Mouse (Mus musculus) lung, embryonic 14.5 days (tissue): ENCODE data around the gene Agbl5. TPM values are rescaled to one million over a fixed set of nuclear protein-coding genes. Genes with fewer than 3 reads are reported as not detected.

Source experiments
- ATAC-seq: fragments of 200-750 bp; cut with Nextera tagmentation; 2 replicates; pipeline ENCODE4 v1.8.0; 2017; ENCODE audit warnings: mild to moderate bottlenecking, moderate TSS enrichment, moderate library complexity; ENCODE audit not compliant: insufficient read depth
- DNase-seq: peaks from one replicate; pipeline ENCODE4 v3.0.0-alpha.2; 2015
- H3K27ac ChIP-seq: fragments of 300-500 bp; sonication (generic); 2 replicates; pipeline ENCODE4 v1.5.1; 2014; ENCODE audit warnings: low read depth, mild to moderate bottlenecking, moderate library complexity
- H3K27me3 ChIP-seq: fragments of 300-500 bp; sonication (generic); 2 replicates; pipeline ENCODE4 v1.6.1; 2014; ENCODE audit warnings: low read length, control low read depth; ENCODE audit not compliant: insufficient read depth
- H3K36me3 ChIP-seq: fragments of 300-500 bp; sonication (generic); 2 replicates; pipeline ENCODE4 v1.6.1; 2014; ENCODE audit warnings: control low read depth; ENCODE audit not compliant: insufficient read depth
- H3K4me1 ChIP-seq: fragments of 300-500 bp; sonication (generic); 2 replicates; pipeline ENCODE4 v1.6.1; 2014; ENCODE audit warnings: antibody characterized with exemption, control low read depth; ENCODE audit not compliant: insufficient read depth
- H3K4me2 ChIP-seq: fragments of 300-500 bp; sonication (generic); 2 replicates; pipeline ENCODE4 v1.6.1; 2014; ENCODE audit warnings: mild to moderate bottlenecking
- H3K4me3 ChIP-seq: fragments of 300-500 bp; sonication (generic); 2 replicates; pipeline ENCODE4 v1.5.1; 2014; ENCODE audit warnings: low read depth, low read length
- H3K9ac ChIP-seq: fragments of 300-500 bp; sonication (generic); 2 replicates; pipeline ENCODE4 v1.6.1; 2014
- H3K9me3 ChIP-seq: fragments of 300-500 bp; sonication (generic); 2 replicates; pipeline ENCODE4 v1.6.1; 2016; ENCODE audit warnings: low read depth, low read length, control low read depth
- CTCF ChIP-seq: IDR thresholded peaks from 2 replicates; pipeline ENCODE4 v1.5.1; 2016; ENCODE audit warnings: antibody characterized with exemption, low read depth
- WGBS: fragments of 180-500 bp; shearing (Covaris S2); extraction: QIAGEN DNeasy Blood & Tissue Kit; methylation state at CpG from one replicate; pipeline ENCODE4 v1.1.7; 2014; 5-methylcytosine and 5-hydroxymethylcytosine counted together
- polyA plus RNA-seq: library from polyadenylated mRNA; unstranded; fragments of >200 nt; fragmentation: Nextera tagmentation; extraction: Ambion mirVana; gene quantifications from 2 replicates; pipeline ENCODE4 v1.2.1, GENCODE M21; 2014

Gene Agbl5
- polyA plus RNA-seq: 25.2 and 26.0 TPM in 2 replicates

- Histone ChIP-seq H3K4me3 (peak within 1 kb of the TSS; percentile 74), H3K4me2 (peak within 1 kb of the TSS; percentile 75), H3K36me3 (peaks cover 31% of the 10 kb centered on the region), H3K9me3 (no peaks in the 10 kb centered on the region), H3K27ac (peak within 1 kb of the TSS; percentile 98), H3K4me1 (peaks cover 9% of the 10 kb centered on the region; the same call in 1 of the 2 replicates), H3K27me3 (no peaks in the 10 kb centered on the region), H3K9ac (peak within 1 kb of the TSS; percentile 81)
- DNase-seq (peak; percentile 98), ATAC-seq (peak; percentile 95)
- WGBS: under 1% methylated on average over 42 of the region's 42 CpGs
- TF ChIP-seq CTCF: no peak
Measured at GRCm38 (mm10) chr5:30888337-30889087, at the start of gene Agbl5. Agbl5 (plus strand) TSS chr5:30888694.

DNA sequence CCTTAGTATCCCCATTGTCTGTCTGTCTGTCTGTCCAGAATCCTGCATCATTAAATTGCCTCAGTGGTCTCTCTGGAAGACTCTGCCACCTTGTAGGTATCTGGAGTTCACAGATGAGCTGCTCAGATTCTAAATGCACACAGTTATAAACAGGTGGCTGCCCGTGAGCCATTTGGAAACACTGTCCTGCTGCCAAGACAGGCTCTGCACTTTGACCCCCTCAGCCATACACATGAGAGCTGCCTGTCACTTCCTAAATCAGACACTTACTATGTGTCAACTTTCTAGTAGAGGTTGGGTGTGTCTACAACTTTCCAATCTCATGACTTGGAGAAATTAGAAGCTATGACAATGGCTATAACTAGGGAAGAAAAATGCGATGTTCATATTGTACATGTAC lies 48.8 kb upstream of the Agbl5 start:
- no peaks in the 10 kb centered on the region for H3K36me3 ChIP-seq
- TF ChIP-seq CTCF: no peak
- H3K27me3 ChIP-seq: no peaks in the 10 kb centered on the region
- no peaks in the 10 kb centered on the region for H3K4me1 ChIP-seq
- ATAC-seq: no peak
- H3K4me3 ChIP-seq: no peak overlapping the region
- 72% methylated on average over 2 of the region's 2 CpGs for WGBS
- H3K4me2 ChIP-seq: no peak overlapping the region
- H3K9me3 ChIP-seq: no peaks in the 10 kb centered on the region
- H3K9ac ChIP-seq: no peak overlapping the region
- no peak for DNase-seq
- H3K27ac ChIP-seq: no peak overlapping the region

GRCm38 (mm10) chr5:30841896-30842295 lies 46.6 kb upstream of the Agbl5 start:
- TF ChIP-seq CTCF: no peak
- DNase-seq: peak; percentile 32
- no peaks in the 10 kb centered on the region for H3K36me3 ChIP-seq
- no peak overlapping the region for H3K4me2 ChIP-seq
- no peaks in the 10 kb centered on the region for H3K9me3 ChIP-seq
- H3K27me3 ChIP-seq: no peaks in the 10 kb centered on the region
- no peak for ATAC-seq
- no peak overlapping the region for H3K9ac ChIP-seq
- H3K27ac ChIP-seq: no peak overlapping the region
- H3K4me1 ChIP-seq: no peaks in the 10 kb centered on the region
- no peak overlapping the region for H3K4me3 ChIP-seq
- 46% methylated on average over 3 of the region's 3 CpGs for WGBS

DNA sequence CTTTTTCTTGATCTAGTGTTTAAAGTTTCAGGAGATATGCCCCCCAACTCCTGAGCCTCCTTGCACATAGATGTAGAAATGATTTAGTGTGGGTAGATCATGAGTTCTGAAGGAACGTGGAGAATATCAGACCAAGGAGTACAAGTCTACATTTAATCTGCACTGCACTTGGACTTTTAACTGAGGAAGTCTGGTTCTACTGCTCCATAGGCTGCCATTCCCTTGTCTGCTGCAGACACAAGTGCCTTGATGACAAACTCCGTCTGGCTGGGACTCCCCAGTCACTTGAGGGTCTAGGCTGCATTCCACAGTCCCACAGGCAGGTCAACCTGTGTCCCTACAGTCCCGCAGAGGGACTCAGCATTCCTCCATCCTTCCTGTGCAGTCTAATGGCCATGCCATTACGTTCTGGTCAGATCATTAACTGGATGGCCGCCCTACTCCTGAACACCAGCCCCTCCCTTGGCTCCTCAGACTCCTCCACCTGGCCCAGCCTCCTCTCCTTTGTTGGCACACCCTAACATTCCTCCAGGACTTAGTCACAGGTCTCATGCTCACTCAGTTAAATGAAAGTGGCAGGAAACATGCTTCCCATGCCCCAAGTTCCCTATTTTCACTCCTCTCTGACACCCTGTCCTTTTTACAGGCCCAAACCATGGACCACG lies 38.5 kb upstream of the Agbl5 start:
- Histone ChIP-seq H3K4me3 (no peak overlapping the region), H3K9ac (no peak overlapping the region), H3K36me3 (no peaks in the 10 kb centered on the region), H3K9me3 (no peaks in the 10 kb centered on the region), H3K4me1 (peaks cover 9% of the 10 kb centered on the region), H3K27me3 (no peaks in the 10 kb centered on the region), H3K4me2 (peak overlapping the region; percentile 4; the same call in 1 of the 2 replicates), H3K27ac (peak overlapping the region; percentile 89)
- ATAC-seq (peak; percentile 87), DNase-seq (peak; percentile 62)
- TF ChIP-seq CTCF: no peak
- 34% methylated on average over 6 of the region's 6 CpGs for WGBS

- H3K36me3 ChIP-seq: no peaks in the 10 kb centered on the region
- H3K9ac ChIP-seq: no peak overlapping the region
- no peak for DNase-seq
- peak overlapping the region; percentile 89 for H3K27ac ChIP-seq
- TF ChIP-seq CTCF: no peak
- ATAC-seq: no peak
- 60% methylated on average over 2 of the region's 2 CpGs for WGBS
- peaks cover 9% of the 10 kb centered on the region for H3K4me1 ChIP-seq
- H3K27me3 ChIP-seq: no peaks in the 10 kb centered on the region
- no peaks in the 10 kb centered on the region for H3K9me3 ChIP-seq
- H3K4me3 ChIP-seq: no peak overlapping the region
- peak overlapping the region; percentile 4; the same call in 1 of the 2 replicates for H3K4me2 ChIP-seq
Measured at GRCm38 (mm10) chr5:30850556-30850925, 38.0 kb upstream of the Agbl5 start.

DNA sequence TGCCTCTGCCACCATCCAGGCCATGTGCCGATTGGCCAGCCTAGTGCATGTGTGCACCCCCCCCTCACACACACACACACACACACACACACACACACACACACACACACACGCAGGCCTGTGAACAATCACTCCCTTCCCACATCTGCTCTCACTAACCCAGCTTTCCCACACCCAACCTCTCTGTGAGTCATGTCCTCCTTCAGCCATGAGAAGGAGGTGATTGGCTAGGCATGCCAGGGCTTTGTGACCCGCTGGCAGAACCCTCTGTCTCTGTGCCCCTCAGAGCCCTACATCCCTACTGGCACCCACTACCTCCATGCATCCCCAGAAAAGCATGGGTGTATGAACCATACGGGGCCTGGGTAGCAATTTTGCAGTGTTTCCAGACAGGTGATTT lies 35.0 kb upstream of the Agbl5 start:
- no peak overlapping the region for H3K27ac ChIP-seq
- no peak overlapping the region for H3K4me2 ChIP-seq
- no peak overlapping the region for H3K9ac ChIP-seq
- DNase-seq (no peak), ATAC-seq (no peak)
- no peak for TF ChIP-seq CTCF
- no peaks in the 10 kb centered on the region for H3K9me3 ChIP-seq
- peaks cover 6% of the 10 kb centered on the region for H3K4me1 ChIP-seq
- H3K4me3 ChIP-seq: no peak overlapping the region
- 74% methylated on average over 4 of the region's 4 CpGs for WGBS
- no peaks in the 10 kb centered on the region for H3K36me3 ChIP-seq
- H3K27me3 ChIP-seq: no peaks in the 10 kb centered on the region

GRCm38 (mm10) chr5:30855674-30856073 lies 32.8 kb upstream of the Agbl5 start:
- ATAC-seq: no peak
- peak; percentile 27 for DNase-seq
- Histone ChIP-seq H3K4me2 (no peak overlapping the region), H3K9ac (no peak overlapping the region), H3K4me1 (peaks cover 6% of the 10 kb centered on the region; the same call in 1 of the 2 replicates), H3K27ac (no peak overlapping the region), H3K36me3 (no peaks in the 10 kb centered on the region), H3K9me3 (no peaks in the 10 kb centered on the region), H3K4me3 (no peak overlapping the region), H3K27me3 (no peaks in the 10 kb centered on the region)
- peak; percentile 32 for TF ChIP-seq CTCF
- WGBS: 58% methylated on average over 3 of the region's 3 CpGs
